Mouse (Mus musculus) cerebellum, postnatal 4 days (tissue): Measurements from ENCODE around the gene Mettl8.

Experiments
- DNase-seq, 2 experiments: peaks; one replicate each; pipeline ENCODE4 v3.0.0; 2022; ENCODE audit warnings: low spot score in 2 of 2, mixed read lengths in 1 of 2

The Mettl8 gene

DNA sequence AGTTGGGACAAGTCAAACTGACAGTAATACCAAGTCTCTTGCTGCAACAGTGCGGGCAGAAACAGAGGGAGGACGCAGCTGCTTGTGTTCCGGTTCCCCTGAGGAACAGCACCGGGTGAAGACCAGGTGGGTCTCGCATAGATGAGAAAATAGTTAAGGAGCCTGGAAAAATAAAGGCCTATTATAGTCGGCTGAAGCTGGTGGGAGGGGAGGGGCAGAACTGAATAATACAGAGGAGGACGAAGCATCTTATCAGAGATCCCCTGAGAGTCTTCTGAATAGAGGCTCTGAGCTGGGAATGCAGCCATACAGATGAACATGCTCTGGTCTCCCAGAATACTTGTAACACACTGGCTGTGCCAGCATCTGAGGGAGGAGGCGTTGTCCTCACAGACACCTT lies 21.4 kb downstream of the Mettl8 start:
- DNase-seq, result no peak

DNA sequence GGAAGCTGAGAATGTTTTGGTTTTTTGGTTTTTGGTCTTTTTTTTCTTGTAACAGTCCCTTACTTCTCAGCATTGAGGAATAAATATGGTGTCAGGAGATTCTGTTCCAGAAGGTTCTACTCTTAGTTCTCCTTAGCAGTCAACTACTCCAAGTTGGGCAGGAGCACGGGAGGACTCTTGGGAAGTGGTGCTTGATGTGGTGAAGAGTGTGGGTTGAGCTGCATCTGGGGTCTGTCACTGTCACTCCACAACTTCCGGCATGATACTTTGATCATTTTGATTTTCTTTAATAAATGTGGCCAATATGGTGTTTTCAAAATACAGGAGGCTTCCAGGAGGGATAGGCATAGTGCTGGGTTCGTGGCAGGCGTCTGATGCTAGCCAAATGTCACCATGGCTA lies 22.4 kb downstream of the Mettl8 start:
- no peak for DNase-seq

DNA sequence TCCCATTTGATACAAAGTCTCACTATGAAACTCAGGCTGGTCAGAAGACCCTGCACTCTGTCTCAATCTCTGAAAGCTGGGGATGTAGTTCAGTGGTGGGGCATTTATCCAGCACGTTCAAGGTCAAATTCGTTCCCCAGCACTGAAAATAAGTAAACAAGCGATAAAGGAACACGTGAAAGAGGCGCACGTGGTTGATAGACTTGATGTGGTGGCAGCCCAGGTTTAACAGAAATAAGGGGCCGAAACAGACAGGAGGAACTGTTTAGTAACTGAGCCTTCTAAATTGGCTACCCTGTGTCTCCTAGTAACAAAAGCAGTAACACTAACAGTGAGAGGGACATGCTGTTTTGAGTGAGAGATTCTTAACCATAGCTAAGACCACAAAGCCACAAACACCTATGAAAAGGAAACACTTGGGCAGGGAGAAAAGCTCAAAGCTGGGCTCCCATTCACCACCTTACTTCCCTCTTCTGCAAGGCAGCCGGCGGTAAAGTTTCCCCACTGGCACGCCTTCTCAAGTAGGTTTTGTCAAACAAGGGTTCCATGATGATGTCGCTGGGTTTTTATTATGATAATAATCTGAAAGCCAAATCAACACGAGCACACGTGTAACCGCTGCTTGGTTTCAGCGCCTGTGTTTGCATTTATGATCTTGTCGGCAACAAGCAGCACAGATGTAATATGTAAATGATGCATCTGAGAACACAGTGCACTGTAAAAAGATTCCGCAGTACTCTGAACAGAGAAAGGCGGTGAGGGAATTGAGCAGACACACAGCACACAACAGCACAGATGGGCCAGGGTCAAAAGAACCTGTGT lies 23.2 kb downstream of the Mettl8 start:
- DNase-seq, result no peak

DNA sequence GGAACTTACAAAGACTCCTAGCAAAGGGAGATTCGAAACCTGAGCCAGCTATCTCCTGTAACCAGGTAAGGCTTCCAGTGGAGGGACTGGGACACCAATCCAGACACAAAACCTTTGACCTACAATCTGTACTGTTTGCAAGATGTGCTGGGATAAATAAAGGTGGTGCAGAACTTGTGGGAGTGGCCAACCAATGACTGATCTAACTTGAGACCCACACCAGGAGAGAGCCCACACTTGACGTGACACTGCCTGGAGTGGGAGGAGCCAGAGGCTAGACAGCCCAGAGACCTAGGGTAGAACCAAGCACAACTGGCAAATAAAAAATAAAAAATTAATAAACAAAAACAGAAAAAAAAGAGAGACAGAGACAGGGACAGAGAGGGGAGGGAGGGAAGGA lies 24.7 kb downstream of the Mettl8 start:
- no peak for DNase-seq

DNA sequence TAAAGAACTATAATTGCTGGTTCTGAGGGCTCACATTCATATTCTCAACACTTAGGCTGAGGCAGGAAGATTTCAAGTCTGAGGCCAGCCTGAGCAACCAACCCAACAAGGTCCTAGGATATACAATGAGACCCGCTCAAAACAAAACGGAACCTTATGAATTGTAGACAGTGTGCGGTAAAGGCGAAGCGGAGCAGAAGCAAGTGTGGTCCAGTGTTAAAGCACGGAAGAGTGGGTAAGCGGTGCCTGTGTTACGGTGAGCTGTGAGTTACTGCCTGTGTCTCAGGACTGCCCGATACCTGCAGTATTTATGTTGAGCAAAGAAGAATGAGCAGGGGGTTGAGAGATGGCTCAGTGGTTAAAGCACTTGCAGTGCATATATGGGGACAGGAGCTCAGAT lies 27.8 kb downstream of the Mettl8 start:
- DNase-seq, result no peak

DNA sequence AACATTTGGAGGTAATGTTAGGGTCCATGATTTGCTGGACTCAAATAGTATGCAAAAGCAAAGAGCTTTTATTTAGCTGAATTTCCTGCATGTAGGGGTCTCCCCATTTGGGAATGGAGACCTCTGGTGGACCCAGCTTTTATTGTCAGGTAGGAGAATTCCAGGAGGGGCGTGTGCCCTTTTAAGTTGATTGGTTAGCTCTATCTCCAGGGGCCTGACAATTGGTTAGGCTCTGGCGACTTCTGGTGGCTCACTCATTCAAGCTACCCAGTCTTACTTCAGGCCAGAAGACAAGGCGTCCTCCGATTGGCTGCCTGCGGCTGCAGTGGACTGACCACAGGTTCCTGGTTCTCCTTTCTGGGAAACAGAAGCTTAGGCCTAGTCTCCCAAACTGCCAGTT lies 28.6 kb downstream of the Mettl8 start:
- no peak for DNase-seq

DNA sequence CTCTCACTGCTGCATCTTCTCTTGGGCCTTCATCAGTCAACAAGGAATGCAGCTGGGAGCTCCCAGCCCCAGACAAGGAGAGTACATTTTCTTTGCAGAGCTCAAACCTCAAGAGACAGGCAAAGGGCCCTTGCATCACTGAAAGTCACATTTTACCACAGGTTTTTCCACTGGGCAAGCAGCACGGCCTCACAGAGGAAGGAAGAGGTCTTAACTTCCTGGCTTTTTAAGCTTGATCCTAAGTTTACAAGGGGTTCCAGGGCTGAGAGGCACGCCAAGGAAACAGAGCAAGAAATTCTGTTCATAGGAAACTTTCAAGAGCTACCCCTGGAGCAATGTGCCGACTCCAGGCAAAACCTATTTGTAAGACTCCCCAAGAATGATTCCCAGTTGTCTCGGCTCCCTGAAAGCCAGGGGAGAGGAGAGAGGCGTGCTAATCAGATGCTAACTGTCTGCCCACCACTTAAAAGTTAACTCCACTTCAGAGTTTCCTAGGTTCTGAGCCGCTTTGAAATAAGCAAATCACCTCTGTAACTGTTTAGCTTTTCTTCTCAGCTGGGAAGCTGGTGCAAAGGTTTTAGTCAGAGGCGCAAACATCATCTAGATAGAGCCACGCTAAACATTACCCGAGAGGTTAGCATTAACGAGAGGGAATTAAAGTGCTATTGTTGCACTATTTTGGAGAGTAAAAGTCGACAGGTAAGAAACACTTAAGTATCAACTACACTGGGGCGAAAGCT lies 29.6 kb downstream of the Mettl8 start:
- DNase-seq, result no peak

DNA sequence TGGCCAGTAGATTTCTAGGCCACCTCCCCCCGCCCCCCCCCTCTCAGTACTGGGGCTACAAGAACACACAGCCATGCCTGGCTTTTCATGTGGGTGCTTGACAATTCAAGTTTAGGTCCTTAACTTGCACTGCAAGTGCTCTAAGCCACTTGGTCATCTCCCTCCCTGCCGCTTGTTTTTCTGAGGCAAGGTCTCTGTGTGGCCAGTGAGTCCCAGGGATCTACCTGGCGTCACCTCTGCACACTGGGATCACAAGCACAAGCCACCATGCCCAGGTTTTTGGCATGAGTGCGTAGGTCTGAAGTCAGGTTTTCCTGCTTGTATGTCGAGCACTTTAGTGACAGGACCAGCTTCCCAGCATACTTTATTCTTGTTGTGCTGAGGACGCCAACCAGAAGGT lies 31.4 kb downstream of the Mettl8 start:
- no peak for DNase-seq

DNA sequence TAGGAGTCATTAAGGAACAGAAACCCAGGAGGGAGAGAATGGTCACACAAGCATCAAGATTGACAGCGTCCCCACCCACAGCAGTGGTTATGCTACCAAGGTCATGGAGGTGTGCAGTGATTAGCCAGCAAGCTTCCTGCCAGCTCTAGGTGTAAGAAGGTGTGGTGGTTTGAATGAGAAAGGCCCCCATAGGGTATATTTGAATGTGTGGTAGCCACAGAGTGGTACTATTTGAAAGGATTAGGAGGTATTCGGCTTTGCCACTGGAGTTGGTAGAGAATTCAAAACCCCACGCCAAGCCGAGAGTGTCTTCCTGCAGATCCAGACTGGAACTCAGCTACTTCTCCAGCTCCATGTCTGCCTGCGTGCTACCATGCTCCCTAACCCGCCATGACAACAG lies 32.4 kb downstream of the Mettl8 start:
- DNase-seq, result no peak

DNA sequence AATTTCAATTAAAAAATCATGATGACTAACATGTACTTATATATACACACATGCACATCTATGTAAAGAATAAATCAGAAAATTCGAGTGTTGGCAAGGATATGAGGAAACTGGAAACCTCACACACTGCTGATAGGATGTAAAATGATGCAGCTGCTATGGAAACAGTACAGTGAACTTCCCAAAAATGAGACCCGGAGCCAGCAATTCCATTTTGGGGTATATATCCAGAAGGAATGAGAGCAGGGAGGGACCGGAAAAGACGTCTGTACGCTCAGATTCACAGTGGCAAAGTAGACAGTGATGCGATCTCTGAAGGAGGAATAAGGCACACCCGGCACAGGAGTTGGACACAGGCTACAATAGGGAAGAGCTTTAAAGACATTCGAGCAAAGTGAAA lies 34.7 kb downstream of the Mettl8 start:
- no peak for DNase-seq

DNA sequence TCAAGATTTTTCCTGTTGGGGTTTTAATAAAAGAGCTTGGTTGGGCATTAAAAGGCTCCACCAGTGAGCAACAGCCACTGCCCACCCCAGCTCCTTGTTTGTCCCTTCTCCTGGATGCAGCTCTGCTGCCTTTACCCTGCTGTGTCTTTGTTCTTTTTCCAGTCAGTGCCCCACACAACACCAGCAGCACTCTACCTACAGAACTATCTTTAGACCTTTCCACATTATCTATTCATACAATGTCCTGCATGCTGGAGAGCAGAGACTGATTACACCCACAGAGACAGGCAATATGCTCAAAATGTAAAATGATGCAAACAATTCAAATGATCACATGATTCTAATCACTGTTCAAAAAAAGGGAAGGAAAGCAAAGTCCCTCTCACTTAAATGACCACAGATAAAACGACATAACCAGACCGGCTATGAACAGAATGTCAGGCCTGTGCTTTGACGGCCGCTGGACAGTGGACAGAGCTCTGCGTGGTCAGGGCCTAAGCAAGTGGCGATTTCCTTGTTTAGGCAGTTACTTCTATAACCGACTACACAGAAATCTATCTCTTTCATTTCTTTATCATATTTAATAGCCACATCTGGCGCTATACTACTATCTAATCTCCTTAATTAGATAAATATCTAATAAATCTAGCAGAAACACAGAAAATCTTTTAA lies 35.5 kb downstream of the Mettl8 start:
- DNase-seq, result no peak

DNA sequence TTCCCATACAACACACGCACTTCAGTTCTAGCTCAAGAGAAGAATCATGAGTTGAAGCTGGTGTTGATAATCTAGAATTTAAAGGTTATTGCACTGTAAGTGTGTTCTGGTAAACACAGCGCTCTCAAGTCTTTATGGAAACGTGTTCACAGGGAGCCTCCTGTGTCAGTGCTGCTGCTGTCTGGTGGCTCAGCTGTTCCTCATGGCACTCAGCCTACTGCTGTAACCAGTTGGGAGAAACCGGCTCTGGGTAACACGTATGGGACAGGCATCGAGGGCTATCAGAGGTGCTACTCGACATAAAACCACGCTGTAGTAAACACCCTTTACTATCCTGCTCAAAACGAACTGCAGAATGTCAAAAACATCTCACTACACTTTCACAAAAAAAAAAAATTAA lies 36.1 kb downstream of the Mettl8 start:
- peak in 1 of 2 experiments; percentile 40 for DNase-seq

DNA sequence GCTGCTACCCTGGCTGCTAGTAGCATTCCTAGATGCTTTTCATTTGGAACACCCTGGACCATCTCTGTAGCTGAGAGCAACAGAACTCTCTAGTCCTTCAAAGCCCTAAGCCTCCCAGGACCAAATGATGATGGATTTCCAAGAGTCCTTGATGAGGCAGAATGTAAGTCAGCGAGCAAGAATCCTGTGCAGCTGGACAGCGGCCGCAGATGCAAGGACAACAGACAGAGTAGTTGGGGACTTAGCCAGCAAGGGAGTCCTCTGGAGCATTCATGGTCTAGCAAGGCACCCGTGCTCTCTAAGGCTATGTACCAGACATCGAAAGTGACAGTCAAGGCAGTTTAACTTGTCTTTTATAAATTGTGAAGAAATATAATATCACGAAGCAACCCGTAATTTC lies 41.9 kb downstream of the Mettl8 start:
- no peak for DNase-seq

DNA sequence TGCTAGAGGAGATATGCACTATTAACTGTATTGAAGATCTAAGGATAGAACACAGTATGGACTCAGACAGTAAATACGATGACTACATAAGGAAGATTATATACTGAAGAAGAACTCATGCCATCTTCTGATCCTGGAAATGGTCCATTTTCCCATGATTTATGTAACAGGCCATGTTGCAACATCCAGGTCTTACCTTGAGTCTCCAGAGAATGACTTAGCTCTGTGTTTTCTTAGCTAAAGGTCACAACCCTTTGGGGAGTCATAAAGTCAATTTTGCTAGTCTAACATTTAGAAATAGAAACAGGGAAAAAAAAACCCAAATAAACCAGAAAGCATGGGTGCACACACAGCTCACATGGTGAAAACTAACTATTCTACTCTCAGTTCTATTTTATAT lies 43.6 kb downstream of the Mettl8 start:
- DNase-seq, result no peak

DNA sequence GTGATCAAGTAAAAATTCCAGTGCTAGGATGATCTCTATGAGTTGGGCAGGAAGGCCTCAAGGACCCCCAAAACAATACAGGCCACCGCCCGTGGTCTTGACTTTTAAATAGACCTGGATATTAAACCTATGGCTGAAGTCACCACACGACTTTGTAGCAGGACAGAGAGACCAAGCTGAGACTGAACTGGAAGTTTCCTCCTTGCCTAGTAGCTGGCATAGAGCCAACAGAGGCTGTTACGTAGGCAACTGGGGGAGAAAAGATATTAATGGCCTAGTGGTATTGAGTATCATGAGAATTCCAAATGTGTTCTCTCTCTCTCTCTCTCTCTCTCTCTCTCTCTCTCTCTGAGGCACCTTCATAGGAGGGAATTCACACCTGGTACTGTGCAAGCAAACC lies 51.0 kb downstream of the Mettl8 start:
- no peak for DNase-seq

DNA sequence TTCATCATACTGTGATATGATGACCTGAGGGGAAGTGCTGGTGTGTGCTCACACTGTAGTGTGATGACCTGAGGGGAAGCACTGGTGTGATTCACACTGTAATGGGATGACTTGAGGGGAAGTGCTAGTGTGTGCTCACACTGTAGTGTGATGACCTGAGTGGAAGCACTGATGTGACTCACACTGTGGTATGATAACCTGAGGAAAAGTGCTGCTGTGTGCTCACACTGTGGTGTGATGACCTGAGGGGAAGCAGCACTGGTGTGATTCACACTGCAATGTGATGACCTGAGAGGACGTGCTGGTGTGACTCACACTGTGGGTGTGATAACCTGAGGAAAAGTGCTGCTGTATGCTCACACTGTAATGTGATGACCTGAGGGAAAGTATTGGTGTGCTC lies 52.9 kb downstream of the Mettl8 start:
- no peak for DNase-seq

DNA sequence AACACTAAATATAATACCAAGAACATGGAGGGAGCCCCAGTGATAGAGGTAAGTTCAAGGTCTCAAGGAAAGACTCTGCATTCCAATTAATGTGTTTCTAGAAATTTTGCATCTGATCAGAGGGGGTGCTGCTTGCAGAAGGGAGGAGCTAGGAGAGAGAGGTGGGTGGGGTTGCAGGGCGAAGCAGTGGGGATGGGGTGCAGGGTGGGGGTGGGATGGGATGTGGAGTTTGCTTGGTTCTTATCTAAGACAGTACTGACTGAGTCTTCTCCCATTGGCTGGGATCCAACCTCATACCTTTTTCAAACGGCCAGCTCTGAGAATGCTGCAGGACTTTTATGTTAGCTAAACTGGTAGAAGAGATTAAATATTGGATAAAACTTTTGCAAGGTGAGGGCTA lies 56.6 kb downstream of the Mettl8 start:
- no peak for DNase-seq

DNA sequence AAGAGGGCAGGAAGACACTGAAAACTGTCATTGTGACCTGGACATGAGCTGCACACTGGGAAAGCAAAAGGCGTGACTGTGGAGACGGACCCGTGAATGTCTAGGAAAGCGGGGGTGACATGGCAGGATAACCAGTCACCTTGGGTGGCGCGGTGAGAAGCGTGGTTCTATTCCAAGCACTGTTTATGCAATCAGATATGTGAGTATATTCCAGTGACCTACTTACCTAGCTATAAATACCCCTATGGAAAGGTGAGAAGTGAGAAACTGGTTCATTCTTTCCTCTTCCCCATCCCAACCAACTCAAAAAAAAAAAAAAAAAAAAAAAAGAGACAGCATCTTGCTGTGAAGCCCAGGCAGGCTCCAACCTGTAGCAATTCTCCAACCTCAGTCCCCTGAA lies 58.9 kb downstream of the Mettl8 start:
- no peak for DNase-seq

DNA sequence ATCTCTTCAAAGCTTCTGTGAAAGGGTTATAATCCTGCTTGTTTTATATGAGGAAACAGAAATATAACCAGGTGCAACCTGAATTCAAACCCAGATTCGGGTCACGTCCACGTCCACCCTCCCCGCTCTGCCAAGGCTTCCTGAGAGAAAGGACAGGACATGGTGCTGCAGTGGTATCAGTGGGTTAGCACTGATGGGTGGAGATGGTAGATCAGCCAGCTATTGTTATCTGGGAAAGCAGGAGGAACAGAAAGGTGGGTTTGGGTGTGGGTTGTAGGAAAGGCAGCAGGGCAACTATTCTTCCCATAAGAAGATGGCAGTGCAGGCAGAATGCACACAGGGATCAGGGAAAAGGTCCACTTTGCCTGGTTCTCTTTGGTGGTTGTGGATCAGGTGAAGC lies 59.5 kb downstream of the Mettl8 start:
- DNase-seq, result no peak

DNA sequence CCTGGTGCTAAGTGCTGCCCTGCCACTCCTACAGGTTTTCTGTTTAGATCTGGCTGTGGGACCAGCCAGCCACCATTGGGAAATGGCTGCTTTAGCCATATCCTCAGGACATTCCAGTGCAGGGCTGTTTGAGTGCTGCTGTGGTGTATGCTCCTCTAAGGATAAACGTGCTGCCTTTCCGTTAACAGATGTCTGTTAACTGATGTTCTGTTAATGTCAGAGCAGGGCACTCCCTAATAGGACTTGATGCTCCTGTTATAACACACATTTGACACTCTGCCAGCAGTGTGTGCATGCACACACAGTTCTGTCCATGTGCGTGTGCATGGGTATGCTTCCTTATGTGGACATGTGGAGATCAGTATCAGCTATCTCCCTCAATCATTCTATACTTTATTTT lies 61.6 kb downstream of the Mettl8 start:
- DNase-seq, result no peak

DNA sequence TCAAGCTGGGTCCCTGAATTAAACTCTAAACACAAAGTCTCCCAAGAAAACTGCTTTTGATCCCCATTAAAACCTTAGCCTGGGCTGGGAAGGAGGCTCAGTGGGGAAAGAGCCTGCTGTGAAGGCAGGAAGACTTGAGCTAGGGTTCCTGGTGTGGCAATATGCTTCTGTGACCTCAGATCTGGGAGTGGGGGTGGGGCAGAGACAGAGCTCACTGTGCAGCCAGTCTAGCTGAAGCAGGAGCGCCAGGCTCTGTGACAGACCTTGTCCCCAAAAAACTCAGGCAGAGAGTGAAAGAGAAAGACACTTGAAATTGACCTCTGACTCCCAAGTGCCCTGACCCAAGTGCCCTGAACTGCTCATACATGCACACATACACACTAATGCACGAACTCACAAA lies 62.7 kb downstream of the Mettl8 start:
- DNase-seq, result no peak

DNA sequence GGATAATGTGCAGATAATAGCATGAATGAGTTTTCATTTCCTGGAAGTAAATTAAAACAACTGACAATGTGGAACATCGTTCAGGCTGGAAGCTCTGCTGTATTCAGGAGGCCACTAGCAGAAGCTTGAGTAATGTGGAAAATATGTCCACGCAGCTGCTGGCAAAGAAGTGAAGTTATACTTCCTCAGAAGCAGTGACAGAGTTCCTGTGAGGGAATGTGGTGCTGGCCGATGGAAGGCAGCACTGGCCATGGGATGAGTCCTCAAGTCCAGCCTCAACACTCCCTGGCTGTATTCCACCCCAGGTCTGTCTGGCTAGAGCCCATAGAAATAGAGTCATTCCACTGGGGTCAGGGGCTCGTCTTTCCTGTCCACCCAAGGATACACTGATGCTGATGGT lies 65.2 kb downstream of the Mettl8 start:
- no peak for DNase-seq
